Mouse (Mus musculus): Measurements from ENCODE around the gene Kcnma1. TPM values are rescaled to one million over a fixed set of nuclear protein-coding genes. Genes with fewer than 3 reads are reported as not detected.

The Kcnma1 gene
- total RNA-seq, 2 experiments from 2014 or later: not detected

DNA sequence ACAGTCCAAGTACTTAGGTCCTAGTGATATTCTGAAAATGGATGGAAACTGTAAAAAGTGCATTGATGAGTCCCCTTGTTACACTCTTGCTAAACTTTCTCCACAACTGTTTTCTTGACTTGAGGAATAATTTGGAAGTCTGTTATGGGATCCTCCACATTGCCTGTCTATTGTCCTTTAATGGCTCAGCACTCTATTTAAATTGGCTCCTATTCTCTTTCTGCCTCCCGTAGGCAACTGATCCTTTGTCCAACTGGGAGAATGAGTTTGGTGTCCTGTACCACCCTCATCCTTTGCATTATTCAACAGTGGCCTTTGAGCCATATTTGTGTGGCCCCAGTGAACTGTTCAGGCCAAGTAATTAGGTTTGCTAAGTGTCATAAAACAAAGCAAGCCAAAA, 616.6 kb downstream of the Kcnma1 start:
- ATAC-seq (replicated peaks; ENCODE audit: low FRiP score, poor library complexity, severe bottlenecking): no peak

DNA sequence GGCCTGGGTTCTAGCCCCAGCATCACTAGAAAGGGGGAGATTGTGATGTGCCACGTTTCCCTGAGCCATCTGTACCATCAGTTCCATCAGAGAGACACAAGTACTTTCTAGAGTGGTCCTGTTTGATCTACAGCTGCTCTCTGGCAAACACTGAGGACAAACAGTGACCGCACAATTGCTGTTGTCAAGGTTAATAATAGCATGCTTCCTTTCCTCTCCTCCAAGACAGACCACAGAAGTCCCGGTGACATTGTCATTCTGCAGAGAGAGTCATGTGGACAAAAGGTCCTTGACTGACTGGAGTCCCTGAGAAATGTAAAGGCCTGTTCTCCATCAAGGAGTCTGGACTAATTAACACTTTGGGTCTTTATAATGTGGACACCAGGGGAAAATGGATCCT, 622.7 kb downstream of the Kcnma1 start:
- ATAC-seq (replicated peaks; ENCODE audit: low FRiP score, poor library complexity, severe bottlenecking): no peak

DNA sequence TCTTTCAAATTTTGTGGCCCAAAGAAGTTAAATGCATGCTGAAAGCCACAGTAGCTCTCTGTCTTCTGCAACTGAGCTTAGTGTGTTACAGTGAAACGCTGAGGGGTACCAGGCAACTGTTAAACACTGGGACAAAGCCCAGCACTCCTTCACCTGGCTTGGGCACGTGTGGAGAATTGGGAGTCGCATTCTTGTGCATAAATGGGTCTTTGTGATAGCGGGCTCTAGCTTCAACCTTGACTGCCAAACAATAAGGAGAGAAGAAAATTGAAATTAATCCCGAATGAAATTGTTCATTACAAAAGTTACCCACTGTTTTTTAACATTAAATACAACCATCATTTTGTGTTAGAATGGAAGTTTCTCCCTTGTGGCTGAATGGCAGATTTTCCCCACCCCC, 623.5 kb downstream of the Kcnma1 start:
- ATAC-seq (replicated peaks; ENCODE audit: low FRiP score, poor library complexity, severe bottlenecking): no peak

DNA sequence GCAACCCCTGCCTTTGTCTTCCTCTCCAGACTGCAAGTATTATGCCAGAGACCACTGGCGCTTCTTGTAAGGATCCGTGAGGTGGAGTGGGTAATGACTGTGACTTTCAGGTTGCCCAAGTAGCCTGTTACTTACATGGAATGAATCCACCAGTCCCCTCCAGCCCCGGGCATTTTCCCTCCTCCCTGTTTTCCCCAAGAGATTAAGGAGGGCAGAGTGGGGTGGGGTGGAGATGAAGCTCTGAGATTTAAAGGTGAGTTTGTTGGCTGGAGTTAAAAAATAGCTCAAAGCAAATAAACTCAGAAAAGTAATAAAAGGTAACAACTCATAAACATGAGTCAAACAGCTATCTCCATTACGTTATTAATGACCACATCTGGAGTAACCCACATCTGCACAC, 624.1 kb downstream of the Kcnma1 start:
- no peak for ATAC-seq (replicated peaks; ENCODE audit: low FRiP score, poor library complexity, severe bottlenecking)

DNA sequence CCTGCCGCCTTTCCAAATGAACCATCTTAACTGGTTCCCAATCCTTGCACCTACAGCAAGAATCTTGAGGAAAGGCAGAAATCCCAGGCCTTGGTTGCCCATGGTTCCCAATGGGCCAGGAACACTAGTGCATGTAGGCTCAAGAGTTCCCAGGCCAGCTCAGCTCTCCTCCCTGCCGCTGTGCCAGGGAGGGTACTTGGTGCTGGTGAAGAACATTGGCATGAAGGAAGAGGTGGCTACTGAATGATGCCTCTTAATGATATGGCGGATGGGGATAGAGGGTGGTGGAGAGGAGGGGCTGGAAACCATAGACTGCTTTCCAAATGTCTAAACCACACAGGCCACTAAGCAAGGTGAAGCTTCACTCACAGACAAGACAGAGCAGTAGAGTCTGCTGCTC, 627.5 kb downstream of the Kcnma1 start:
- ATAC-seq (replicated peaks; ENCODE audit: low FRiP score, poor library complexity, severe bottlenecking): no peak

DNA sequence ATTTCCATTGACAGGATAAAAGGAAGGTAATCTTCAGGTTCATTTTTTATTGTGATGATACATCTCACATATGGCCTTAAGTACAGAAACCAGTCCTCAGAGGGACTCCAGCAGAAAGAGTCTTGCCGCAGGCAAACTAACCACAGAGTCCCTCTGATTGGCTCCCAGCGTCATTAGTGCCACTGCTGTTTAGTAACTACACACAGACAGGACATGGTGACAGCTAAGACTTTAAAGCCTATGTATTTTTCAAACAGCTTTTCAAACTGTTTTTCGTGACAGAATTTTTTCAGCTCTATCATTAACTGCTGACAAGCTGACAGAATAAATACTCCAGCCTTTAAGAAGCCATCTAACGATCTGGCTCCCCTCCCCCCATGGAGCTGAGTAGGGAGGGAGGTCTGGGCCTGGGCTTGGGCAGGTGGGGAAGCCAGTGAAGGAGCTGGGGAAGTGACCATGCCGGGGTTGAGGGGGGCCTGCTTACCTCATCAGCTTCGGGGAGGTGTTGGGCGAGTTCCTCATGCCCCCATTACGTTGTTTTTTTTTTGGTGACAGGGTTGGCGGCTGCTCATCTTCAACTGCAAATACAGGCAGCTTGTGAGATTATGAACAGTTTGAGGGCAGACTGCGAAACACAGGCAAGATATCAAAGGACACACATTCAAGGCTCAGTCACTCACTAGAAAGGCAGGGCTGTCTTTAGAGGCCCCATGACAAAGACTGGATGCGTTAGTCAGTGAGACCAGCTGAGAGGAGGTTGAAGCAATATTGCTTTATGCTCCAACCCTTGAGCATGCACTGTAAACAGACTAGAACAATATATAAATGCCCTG, 628.3 kb downstream of the Kcnma1 start:
- ATAC-seq (replicated peaks; ENCODE audit: low FRiP score, poor library complexity, severe bottlenecking): no peak

- ATAC-seq (replicated peaks; ENCODE audit: low FRiP score, poor library complexity, severe bottlenecking): no peak
These were observed 635.8 kb downstream of the Kcnma1 start for GRCm38 (mm10) chr14:23378351-23379087.

GRCm38 (mm10) chr14:23372021-23372420, 642.3 kb downstream of the Kcnma1 start:
- ATAC-seq (replicated peaks; ENCODE audit: low FRiP score, poor library complexity, severe bottlenecking): no peak

DNA sequence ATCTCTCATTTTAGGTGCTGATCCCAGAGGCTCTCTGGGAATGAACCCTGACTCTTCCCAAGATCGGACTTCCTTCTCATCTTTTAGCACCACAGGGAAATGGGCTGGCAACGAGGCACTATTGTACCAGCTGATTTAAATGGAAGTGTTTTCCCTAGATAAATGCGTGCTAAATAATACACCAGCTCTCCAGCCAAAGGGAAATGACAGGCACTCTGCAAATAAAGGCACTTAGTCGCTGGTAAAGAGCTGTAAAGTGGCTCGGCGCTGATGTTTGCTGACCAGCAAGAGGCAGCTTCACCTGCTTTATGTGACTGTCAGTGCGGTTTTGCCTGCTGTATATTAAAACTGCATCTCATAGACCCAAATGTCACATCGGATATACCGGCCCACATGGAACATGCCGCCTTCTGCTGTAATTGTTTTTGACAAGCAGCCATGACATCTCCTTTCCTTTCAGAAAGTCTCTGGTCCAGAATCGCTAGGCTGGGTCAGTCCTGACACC, 653.7 kb downstream of the Kcnma1 start:
- no peak for ATAC-seq (replicated peaks; ENCODE audit: low FRiP score, poor library complexity, severe bottlenecking)

DNA sequence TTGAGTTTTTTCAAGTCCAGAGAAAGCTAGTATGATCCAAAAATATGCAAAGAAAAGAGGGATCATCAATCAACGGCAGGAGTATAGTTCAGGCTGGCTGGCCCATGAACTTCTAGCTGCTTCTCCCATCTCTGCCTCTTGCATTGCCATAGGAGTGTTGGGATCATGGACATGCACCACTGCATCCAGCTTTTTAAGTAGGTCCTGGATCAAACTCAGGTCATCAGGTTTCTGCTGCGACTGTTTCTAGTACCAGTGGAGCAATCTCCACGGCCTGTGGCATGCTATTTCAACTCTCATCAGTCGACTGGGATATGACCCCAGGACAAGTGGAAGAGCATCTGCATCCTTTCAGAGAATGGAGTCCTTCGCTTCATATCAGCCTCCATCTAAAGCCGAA, 655.5 kb downstream of the Kcnma1 start:
- no peak for ATAC-seq (replicated peaks; ENCODE audit: low FRiP score, poor library complexity, severe bottlenecking)

GRCm38 (mm10) chr14:23357529-23358278, 656.6 kb downstream of the Kcnma1 start:
- ATAC-seq (replicated peaks; ENCODE audit: low FRiP score, poor library complexity, severe bottlenecking): no peak

GRCm38 (mm10) chr14:23326786-23327185, 687.5 kb downstream of the Kcnma1 start:
- no peak for ATAC-seq (replicated peaks; ENCODE audit: low FRiP score, poor library complexity, severe bottlenecking)

DNA sequence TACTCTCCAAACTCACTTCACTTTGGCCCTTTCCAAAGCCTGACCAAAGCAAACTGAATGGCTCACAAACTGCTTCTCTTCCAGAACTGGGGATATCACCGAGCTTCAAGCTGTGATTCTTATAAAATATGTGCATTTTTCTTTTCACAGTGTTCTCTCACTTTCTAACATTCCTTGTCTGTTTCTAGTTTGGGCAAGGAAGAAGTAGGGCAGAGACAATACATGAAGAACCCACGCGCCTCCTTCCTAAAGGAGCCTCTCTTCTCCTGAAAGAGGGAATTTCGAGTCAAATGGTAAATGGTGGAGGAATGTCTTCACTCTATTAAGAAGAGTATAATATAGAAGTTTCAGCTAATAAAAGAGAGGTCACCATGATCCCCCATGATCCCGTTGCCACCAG, 709.0 kb downstream of the Kcnma1 start:
- no peak for ATAC-seq (replicated peaks; ENCODE audit: low FRiP score, poor library complexity, severe bottlenecking)

DNA sequence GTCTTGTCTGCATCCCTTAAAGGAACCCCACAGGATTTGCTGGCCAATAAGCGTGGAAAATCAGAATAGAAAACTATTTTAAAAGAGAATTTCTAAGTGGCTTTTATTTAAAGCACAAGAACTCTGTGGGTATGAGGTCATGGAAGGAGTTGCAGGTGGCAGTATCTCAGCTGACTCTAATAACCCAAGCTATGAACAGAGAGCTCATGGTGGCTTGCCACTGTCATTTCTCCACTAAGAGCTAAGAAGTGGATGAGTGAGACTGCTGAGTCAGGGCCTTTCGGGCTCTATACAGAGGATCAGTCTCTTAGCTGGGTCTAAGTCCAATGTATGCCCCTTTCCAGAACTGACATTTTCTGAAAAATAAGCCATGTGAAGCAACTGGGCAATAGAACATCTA, 713.8 kb downstream of the Kcnma1 start:
- ATAC-seq (replicated peaks; ENCODE audit: low FRiP score, poor library complexity, severe bottlenecking): no peak

DNA sequence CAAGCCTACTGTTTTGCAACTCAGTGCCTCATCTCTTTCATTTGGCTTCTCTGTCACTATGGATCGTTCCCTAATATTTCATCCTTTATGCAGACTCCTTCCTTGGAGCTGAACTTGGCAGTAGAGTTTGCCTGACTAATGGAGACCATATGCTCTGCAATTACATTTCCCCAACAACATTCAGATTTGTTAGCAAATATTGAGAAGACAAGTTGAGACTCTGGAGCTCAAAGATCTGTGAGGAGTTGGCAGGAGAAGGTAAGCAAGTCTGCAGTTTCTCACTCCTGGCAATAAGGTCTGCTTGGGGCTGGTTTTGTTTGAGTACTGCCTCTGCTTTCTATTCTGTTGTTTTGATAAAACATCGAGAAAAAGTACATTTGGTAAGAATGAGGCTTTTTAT, 723.7 kb downstream of the Kcnma1 start:
- ATAC-seq (replicated peaks; ENCODE audit: low FRiP score, poor library complexity, severe bottlenecking): no peak

- ATAC-seq (replicated peaks; ENCODE audit: low FRiP score, poor library complexity, severe bottlenecking): no peak
These were observed 747.6 kb downstream of the Kcnma1 start for GRCm38 (mm10) chr14:23266554-23267309.

DNA sequence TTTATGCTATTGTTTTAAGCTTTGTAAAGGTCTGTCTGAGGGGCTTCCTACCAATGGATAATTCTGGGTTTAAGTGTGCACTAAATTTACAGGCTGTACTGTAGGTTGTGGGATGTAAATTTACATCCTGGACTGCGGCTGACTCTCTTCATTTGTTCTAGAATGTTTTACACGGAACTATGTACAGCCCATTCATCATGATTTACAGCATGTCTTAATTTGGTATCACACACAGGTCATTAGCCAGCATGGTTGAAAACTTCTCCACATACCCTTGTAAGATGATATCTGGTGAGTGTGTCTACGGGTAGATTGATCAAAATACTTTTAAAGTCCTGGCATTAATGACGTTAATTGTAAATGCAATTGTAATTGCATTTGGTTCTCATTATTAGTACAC, 761.1 kb downstream of the Kcnma1 start:
- ATAC-seq (replicated peaks; ENCODE audit: low FRiP score, poor library complexity, severe bottlenecking): no peak

GRCm38 (mm10) chr14:23244446-23244845, 769.8 kb downstream of the Kcnma1 start:
- no peak for ATAC-seq (replicated peaks; ENCODE audit: low FRiP score, poor library complexity, severe bottlenecking)

DNA sequence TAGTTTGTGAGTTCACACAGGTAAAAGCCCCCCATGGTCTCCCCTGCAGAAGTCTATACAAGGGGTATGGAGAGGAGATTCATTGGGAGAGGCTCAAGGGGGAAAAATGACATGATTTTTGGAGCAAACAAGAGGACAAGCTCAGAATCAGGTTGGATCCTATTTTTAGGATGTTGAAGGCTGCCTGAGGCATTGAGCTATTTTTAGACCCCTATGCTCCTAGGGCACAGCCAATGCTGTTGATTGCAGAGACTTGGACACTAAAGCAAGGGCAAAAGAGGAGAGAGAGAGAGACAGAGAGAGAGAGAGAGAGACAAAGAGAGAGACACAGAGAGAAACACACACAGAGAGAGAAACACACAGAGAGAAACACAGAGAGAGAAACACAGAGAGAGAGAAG, 770.4 kb downstream of the Kcnma1 start:
- ATAC-seq (replicated peaks; ENCODE audit: low FRiP score, poor library complexity, severe bottlenecking): no peak
